Mouse (Mus musculus): ENCODE measurements around the gene Rps13.

GRCm38 (mm10) chr7:116301144-116301543 lies 32.9 kb downstream of the Rps13 start:
- TF ChIP-seq POLR2A (IDR thresholded peaks at IDR 0.05; ENCODE audit: borderline replicate concordance, extremely low read depth, insufficient read depth, insufficient read length, poor library complexity, severe bottlenecking) (no peak), CTCF (IDR thresholded peaks at IDR 0.05; ENCODE audit: borderline replicate concordance, extremely low read depth, insufficient read depth, insufficient read length) (no peak)
